Comparison of ENCODE assay signal across 13 mouse cellular contexts in genomic region chr17:84126168-84126567, GRCm38 (mm10).
DNase-seq lines count a peak whose midpoint lies in the region; ATAC-seq and TF ChIP-seq lines count a peak whose summit lies in the region.
"Had no signal": no experiment of that assay in that cellular context is flagged by ENCODE, and none has a peak within 500 bp of the region (broad histone marks: within the 10 kb centered on the region; RNA-seq: fewer than 3 reads in every experiment).

No protein-coding gene starts in this region.

- no peaks in the 10 kb centered on the region for H3K9me3 ChIP-seq in kidney, embryonic 16.5 days (ENCODE audit: low read length)
- H3K9me3 ChIP-seq in kidney, embryonic 14.5 days (ENCODE audit: control insufficient read depth, low read length): no peaks in the 10 kb centered on the region
- no peaks in the 10 kb centered on the region for H3K9me3 ChIP-seq in liver, embryonic 15.5 days (replicated peaks)
- H3K9me3 ChIP-seq in hindbrain, postnatal 0 days (ENCODE audit: low read length): no peaks in the 10 kb centered on the region
- H3K9me3 ChIP-seq: stomach, embryonic 15.5 days had no signal

- no peak for TF ChIP-seq CTCF in bone marrow macrophage, adult 2 months (IDR thresholded peaks at IDR 0.05; ENCODE audit: low read depth, low read length)
- TF ChIP-seq CTCF in hindbrain, postnatal 0 days (IDR thresholded peaks at IDR 0.05; ENCODE audit: low read depth): no peak

- H3K4me1 ChIP-seq in kidney, embryonic 16.5 days (ENCODE audit: insufficient read depth, low read length): peaks cover 12% of the 10 kb centered on the region; the same call in 1 of the 2 replicates
- no peaks in the 10 kb centered on the region for H3K4me1 ChIP-seq in kidney, embryonic 14.5 days (ENCODE audit: control insufficient read depth, insufficient read depth, low read length)
- peaks cover 69% of the 10 kb centered on the region for H3K4me1 ChIP-seq in bone marrow macrophage, adult 2 months (ENCODE audit: control insufficient read depth, insufficient read depth, low read length)
- H3K4me1 ChIP-seq in liver, embryonic 15.5 days (replicated peaks): peaks cover 42% of the 10 kb centered on the region
- H3K4me1 ChIP-seq in hindbrain, postnatal 0 days (ENCODE audit: insufficient read depth, low read length): no peaks in the 10 kb centered on the region

- WGBS in kidney, embryonic 16.5 days: 65% methylated on average over 5 of the region's 5 CpGs
- WGBS in kidney, embryonic 14.5 days: 63% methylated on average over 5 of the region's 5 CpGs
- WGBS in liver, embryonic 15.5 days (ENCODE audit: insufficient replicate concordance): 39% methylated on average over 5 of the region's 5 CpGs
- WGBS in hindbrain, postnatal 0 days: 67% methylated on average over 5 of the region's 5 CpGs

- ATAC-seq in kidney, embryonic 16.5 days (ENCODE audit: low FRiP score, low TSS enrichment): no peak
- ATAC-seq in kidney, embryonic 14.5 days (ENCODE audit: low FRiP score, low TSS enrichment): no peak
- ATAC-seq in liver, embryonic 15.5 days (ENCODE audit: insufficient read depth): no peak
- ATAC-seq in hindbrain, postnatal 0 days: no peak

- DNase-seq in monocyte, adult 2 months (ENCODE audit: low read depth in 1 of 2, low spot score in 2 of 2): peak; percentile 54 to 71
- no peak for DNase-seq in hindbrain, postnatal 0 days (ENCODE audit: low spot score)
- DNase-seq in adrenal gland, postnatal 25 days: no peak
- no peak for DNase-seq in retina, embryonic 14.5 days (ENCODE audit: low spot score)
- DNase-seq: adrenal gland, adult 8-10 months; embryo, embryonic 11 days; midbrain, embryonic 14.5 days had no signal

- TF ChIP-seq POLR2A in bone marrow macrophage, adult 2 months (IDR thresholded peaks at IDR 0.05; ENCODE audit: borderline replicate concordance, low read depth, low read length): no peak

- no peak overlapping the region for H3K4me3 ChIP-seq in kidney, embryonic 16.5 days (ENCODE audit: low read length)
- H3K4me3 ChIP-seq in kidney, embryonic 14.5 days (ENCODE audit: low read length): no peak overlapping the region
- peak overlapping the region; percentile 53 for H3K4me3 ChIP-seq in bone marrow macrophage, adult 2 months (ENCODE audit: insufficient read depth, low read length)
- H3K4me3 ChIP-seq in liver, embryonic 15.5 days (replicated peaks): no peak overlapping the region
- H3K4me3 ChIP-seq in hindbrain, postnatal 0 days (ENCODE audit: low read length): no peak overlapping the region
- H3K4me3 ChIP-seq: stomach, embryonic 15.5 days had no signal

- no peaks in the 10 kb centered on the region for H3K27me3 ChIP-seq in kidney, embryonic 16.5 days (ENCODE audit: insufficient read depth, low read length)
- H3K27me3 ChIP-seq in kidney, embryonic 14.5 days (ENCODE audit: control insufficient read depth, insufficient read depth, low read length): no peaks in the 10 kb centered on the region
- H3K27me3 ChIP-seq in liver, embryonic 15.5 days: no peaks in the 10 kb centered on the region
- no peaks in the 10 kb centered on the region for H3K27me3 ChIP-seq in hindbrain, postnatal 0 days (ENCODE audit: insufficient read depth, low read length)
- H3K27me3 ChIP-seq: stomach, embryonic 15.5 days had no signal

- no peak overlapping the region for H3K9ac ChIP-seq in kidney, embryonic 16.5 days (replicated peaks; ENCODE audit: low read length)
- H3K9ac ChIP-seq in kidney, embryonic 14.5 days (ENCODE audit: low read depth, low read length): no peak overlapping the region
- no peak overlapping the region; the same call in 1 of the 2 replicates for H3K9ac ChIP-seq in liver, embryonic 15.5 days
- no peak overlapping the region for H3K9ac ChIP-seq in hindbrain, postnatal 0 days (replicated peaks; ENCODE audit: low read length)
- H3K9ac ChIP-seq: stomach, embryonic 15.5 days had no signal

- 0 out of 2 replicates have a peak overlapping the region, but pooled peaks have one; percentile 36 for H3K27ac ChIP-seq in kidney, embryonic 16.5 days (ENCODE audit: low read length)
- H3K27ac ChIP-seq in kidney, embryonic 14.5 days (ENCODE audit: low read depth, low read length): no peak overlapping the region
- H3K27ac ChIP-seq in bone marrow macrophage, adult 2 months (ENCODE audit: insufficient read depth, low read depth, low read length): peak overlapping the region; percentile 95
- peak overlapping the region; percentile 53 for H3K27ac ChIP-seq in liver, embryonic 15.5 days (replicated peaks)
- no peak overlapping the region for H3K27ac ChIP-seq in hindbrain, postnatal 0 days
- H3K27ac ChIP-seq: kidney, postnatal 0 days; stomach, embryonic 15.5 days had no signal

- H3K36me3 ChIP-seq in kidney, embryonic 16.5 days (ENCODE audit: insufficient read depth, low read length): no peaks in the 10 kb centered on the region
- H3K36me3 ChIP-seq in kidney, embryonic 14.5 days (ENCODE audit: control insufficient read depth, insufficient read depth, low read length): no peaks in the 10 kb centered on the region
- no peaks in the 10 kb centered on the region for H3K36me3 ChIP-seq in liver, embryonic 15.5 days (replicated peaks)
- H3K36me3 ChIP-seq in hindbrain, postnatal 0 days (ENCODE audit: insufficient read depth, low read length): no peaks in the 10 kb centered on the region
- H3K36me3 ChIP-seq: stomach, embryonic 15.5 days had no signal

- H3K4me2 ChIP-seq in kidney, embryonic 16.5 days (replicated peaks; ENCODE audit: low read depth, low read length): no peak overlapping the region
- no peak overlapping the region for H3K4me2 ChIP-seq in kidney, embryonic 14.5 days (replicated peaks; ENCODE audit: low read depth, low read length)
- H3K4me2 ChIP-seq in liver, embryonic 15.5 days: no peak overlapping the region
- no peak overlapping the region for H3K4me2 ChIP-seq in hindbrain, postnatal 0 days (ENCODE audit: low read depth, low read length)
- H3K4me2 ChIP-seq: stomach, embryonic 15.5 days had no signal

Comparison
In these comparisons a context has a peak if more than half of its experiments do, and no peak if none do; other contexts are left out.
1. H3K27ac ChIP-seq: peak in kidney, embryonic 16.5 days (single experiment), bone marrow macrophage, adult 2 months (single experiment) and liver, embryonic 15.5 days (single experiment); none in kidney, embryonic 14.5 days (single experiment) and hindbrain, postnatal 0 days (single experiment).
2. DNase-seq: peak in monocyte, adult 2 months (2 of 2); none in hindbrain, postnatal 0 days (single experiment), adrenal gland, postnatal 25 days (single experiment) and retina, embryonic 14.5 days (single experiment).